Mouse (Mus musculus) heart, embryonic 11.5 days (tissue): ENCODE data around the gene Mmd. TPM values are rescaled to one million over a fixed set of nuclear protein-coding genes. Genes with fewer than 3 reads are reported as not detected.

Experiments used
- ATAC-seq: fragments of 200-750 bp; cut with Nextera tagmentation; replicated peaks from 2 replicates; pipeline ENCODE4 v1.8.0; 2017; ENCODE audit warnings: moderate library complexity; ENCODE audit not compliant: insufficient number of reproducible peaks, low FRiP score, low TSS enrichment
- H3K27ac ChIP-seq: fragments of 300-500 bp; sonication (generic); 2 replicates; pipeline ENCODE4 v1.5.1; 2014; ENCODE audit warnings: mild to moderate bottlenecking, low read depth, low read length
- H3K27me3 ChIP-seq: fragments of 300-500 bp; sonication (generic); 2 replicates; pipeline ENCODE4 v1.6.1; 2014; ENCODE audit warnings: mild to moderate bottlenecking, low read length, mixed read lengths; ENCODE audit not compliant: control insufficient read depth, insufficient read depth
- H3K36me3 ChIP-seq: fragments of 300-500 bp; sonication (generic); 2 replicates; pipeline ENCODE4 v1.6.1; 2014; ENCODE audit warnings: mild to moderate bottlenecking, low read length, moderate library complexity, mixed read lengths; ENCODE audit not compliant: control insufficient read depth, insufficient read depth
- H3K4me1 ChIP-seq: fragments of 300-500 bp; sonication (generic); 2 replicates; pipeline ENCODE4 v1.6.1; 2014; ENCODE audit warnings: low read length; ENCODE audit not compliant: control insufficient read depth, insufficient read depth
- H3K4me2 ChIP-seq: fragments of 300-500 bp; sonication (generic); 2 replicates; pipeline ENCODE4 v1.6.1; 2014; ENCODE audit warnings: mild to moderate bottlenecking, moderate library complexity
- H3K4me3 ChIP-seq: fragments of 300-500 bp; sonication (generic); 2 replicates; pipeline ENCODE4 v1.5.1; 2014; ENCODE audit warnings: low read depth, low read length
- H3K9ac ChIP-seq: fragments of 300-500 bp; sonication (generic); 2 replicates; pipeline ENCODE4 v1.6.1; 2014; ENCODE audit warnings: mild to moderate bottlenecking, low read depth, low read length, moderate library complexity
- H3K9me3 ChIP-seq: fragments of 300-500 bp; sonication (generic); replicated peaks from 2 replicates; pipeline ENCODE4 v1.6.1; 2016; ENCODE audit warnings: low read length; ENCODE audit not compliant: control insufficient read depth
- whole genome bisulfite sequencing: fragments of 180-500 bp; shearing (Covaris S2); extraction: QIAGEN DNeasy Blood & Tissue Kit; methylation state at CpG from one replicate; pipeline ENCODE4 v1.1.7; 2014; ENCODE audit not compliant: insufficient replicate concordance; 5-methylcytosine and 5-hydroxymethylcytosine counted together
- polyA plus RNA-seq: library from polyadenylated mRNA; unstranded; fragments of >200 nt; fragmentation: Nextera tagmentation; extraction: Ambion mirVana; gene quantifications from 2 replicates; pipeline ENCODE4 v1.2.1, GENCODE M21; 2014

Mmd gene
- polyA plus RNA-seq, 1 experiment from 2014 or later = 76.1 TPM

GRCm38 (mm10) chr11:90243300-90243699 lies 6.0 kb upstream of the Mmd start:
- no peaks in the 10 kb centered on the region for H3K9me3 ChIP-seq
- WGBS = 98% methylated on average over 2 of the region's 2 CpGs

GRCm38 (mm10) chr11:90245630-90246029 lies 3.6 kb upstream of the Mmd start:
- WGBS = 76% methylated on average over 6 of the region's 6 CpGs
- no peak for ATAC-seq
- Histone ChIP-seq H3K27me3 (no peaks in the 10 kb centered on the region), H3K4me2 (no peak overlapping the region), H3K4me1 (peaks cover 4% of the 10 kb centered on the region; the same call in 1 of the 2 replicates), H3K27ac (no peak overlapping the region), H3K36me3 (no peaks in the 10 kb centered on the region), H3K4me3 (no peak overlapping the region), H3K9ac (no peak overlapping the region), H3K9me3 (no peaks in the 10 kb centered on the region)

More at GRCm38 (mm10) chr11:90243300-90243699, 6.0 kb upstream of the Mmd start:
- no peaks in the 10 kb centered on the region for H3K36me3 ChIP-seq
- H3K4me3 ChIP-seq = no peak overlapping the region
- no peak overlapping the region for H3K9ac ChIP-seq
- no peaks in the 10 kb centered on the region for H3K27me3 ChIP-seq
- no peak overlapping the region for H3K27ac ChIP-seq
- no peak overlapping the region for H3K4me2 ChIP-seq
- ATAC-seq = no peak
- H3K4me1 ChIP-seq = peaks cover 3% of the 10 kb centered on the region; the same call in 1 of the 2 replicates

GRCm38 (mm10) chr11:90246676-90247075 lies 2.6 kb upstream of the Mmd start:
- 68% methylated on average over 4 of the region's 4 CpGs for WGBS
- H3K4me3 ChIP-seq = no peak overlapping the region
- peaks cover 5% of the 10 kb centered on the region; the same call in 1 of the 2 replicates for H3K4me1 ChIP-seq

GRCm38 (mm10) chr11:90247793-90248192 lies 1.5 kb upstream of the Mmd start:
- Histone ChIP-seq H3K4me1 (peaks cover 15% of the 10 kb centered on the region), H3K27me3 (no peaks in the 10 kb centered on the region), H3K4me3 (no peak overlapping the region), H3K4me2 (no peak overlapping the region), H3K9ac (no peak overlapping the region), H3K9me3 (no peaks in the 10 kb centered on the region), H3K36me3 (no peaks in the 10 kb centered on the region), H3K27ac (no peak overlapping the region)
- WGBS = 48% methylated on average over 4 of the region's 4 CpGs
- no peak for ATAC-seq

More at GRCm38 (mm10) chr11:90246676-90247075, 2.6 kb upstream of the Mmd start:
- no peak for ATAC-seq
- Histone ChIP-seq H3K4me2 (no peak overlapping the region), H3K27ac (no peak overlapping the region), H3K9me3 (no peaks in the 10 kb centered on the region), H3K9ac (no peak overlapping the region), H3K27me3 (no peaks in the 10 kb centered on the region), H3K36me3 (no peaks in the 10 kb centered on the region)

- H3K27ac ChIP-seq = peak overlapping the region; percentile 89
- H3K27me3 ChIP-seq = no peaks in the 10 kb centered on the region
- H3K4me3 ChIP-seq = peak overlapping the region; percentile 87
- 0% methylated on average over 22 of the region's 22 CpGs for WGBS
- peak overlapping the region; percentile 90 for H3K9ac ChIP-seq
- peak overlapping the region; percentile 81 for H3K4me2 ChIP-seq
- peaks cover 28% of the 10 kb centered on the region for H3K4me1 ChIP-seq
- H3K36me3 ChIP-seq = no peaks in the 10 kb centered on the region
- no peaks in the 10 kb centered on the region for H3K9me3 ChIP-seq
- peak; percentile 40 for ATAC-seq
These were observed 465 bp downstream of the Mmd start for GRCm38 (mm10) chr11:90249701-90250141.

DNA sequence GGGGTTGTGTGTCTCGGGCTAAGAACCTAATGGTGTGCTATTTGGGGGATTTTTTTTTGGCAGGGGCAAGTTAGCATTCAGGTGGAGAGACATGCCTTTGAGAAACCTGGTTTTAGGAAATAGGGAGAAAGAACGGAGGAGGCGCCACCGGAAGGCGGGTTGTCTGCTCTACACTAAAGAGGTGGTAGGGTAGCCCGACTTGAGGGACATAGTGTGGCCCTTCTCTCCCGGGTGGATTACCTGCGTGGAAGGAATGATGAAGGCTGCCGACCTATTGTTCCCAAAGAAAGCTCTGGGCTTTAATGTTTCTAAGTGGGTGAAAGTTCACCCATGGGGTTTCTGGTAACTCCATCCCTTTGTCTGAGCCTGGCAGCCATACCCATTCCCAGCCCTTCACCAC lies 933 bp downstream of the Mmd start:
- no peaks in the 10 kb centered on the region for H3K36me3 ChIP-seq
- peak overlapping the region; percentile 89 for H3K27ac ChIP-seq
- H3K9ac ChIP-seq = peak overlapping the region; percentile 90
- peak overlapping the region; percentile 87 for H3K4me3 ChIP-seq
- 1% methylated on average over 9 of the region's 9 CpGs for WGBS
- peak overlapping the region; percentile 81 for H3K4me2 ChIP-seq
- H3K9me3 ChIP-seq = no peaks in the 10 kb centered on the region
- no peak for ATAC-seq
- peaks cover 30% of the 10 kb centered on the region for H3K4me1 ChIP-seq
- no peaks in the 10 kb centered on the region for H3K27me3 ChIP-seq

DNA sequence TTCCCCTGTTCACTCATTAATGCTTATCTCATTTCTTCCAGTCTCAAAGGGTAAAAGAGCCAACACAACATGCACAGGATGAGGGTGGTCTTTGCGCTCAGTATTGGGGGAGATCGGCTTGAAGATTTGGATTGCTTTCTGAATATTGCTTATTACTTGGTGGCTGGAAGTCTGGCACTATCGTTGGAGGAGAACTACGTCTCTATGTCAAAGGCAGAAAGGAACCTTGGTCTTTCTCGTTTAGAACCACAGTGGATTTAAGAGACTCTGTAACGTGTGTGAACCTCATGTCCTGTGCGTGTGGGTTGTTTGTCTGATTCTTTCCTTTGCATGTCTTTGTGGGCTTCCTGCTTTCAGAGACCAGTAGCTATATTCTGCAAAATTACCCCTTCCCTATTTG lies 1.5 kb downstream of the Mmd start:
- H3K9me3 ChIP-seq = no peaks in the 10 kb centered on the region
- peaks cover 30% of the 10 kb centered on the region for H3K4me1 ChIP-seq
- peak overlapping the region; percentile 87 for H3K4me3 ChIP-seq
- H3K27me3 ChIP-seq = no peaks in the 10 kb centered on the region
- WGBS = 41% methylated on average over 7 of the region's 7 CpGs
- no peak for ATAC-seq
- H3K27ac ChIP-seq = peak overlapping the region; percentile 89
- peak overlapping the region; percentile 81 for H3K4me2 ChIP-seq
- H3K36me3 ChIP-seq = no peaks in the 10 kb centered on the region
- peak overlapping the region; percentile 90 for H3K9ac ChIP-seq

GRCm38 (mm10) chr11:90251923-90252322 lies 2.7 kb downstream of the Mmd start:
- Histone ChIP-seq H3K9me3 (no peaks in the 10 kb centered on the region), H3K27ac (peak overlapping the region; percentile 73), H3K4me3 (peak overlapping the region; percentile 87), H3K9ac (peak overlapping the region; percentile 62), H3K4me1 (peaks cover 42% of the 10 kb centered on the region), H3K36me3 (no peaks in the 10 kb centered on the region), H3K4me2 (peak overlapping the region; percentile 81), H3K27me3 (no peaks in the 10 kb centered on the region)
- no peak for ATAC-seq
- WGBS = 4% methylated on average over 2 of the region's 2 CpGs

- Histone ChIP-seq H3K4me3 (peak overlapping the region; percentile 87), H3K9ac (peak overlapping the region; percentile 62), H3K9me3 (no peaks in the 10 kb centered on the region), H3K36me3 (no peaks in the 10 kb centered on the region), H3K4me1 (peaks cover 46% of the 10 kb centered on the region), H3K4me2 (peak overlapping the region; percentile 81), H3K27me3 (no peaks in the 10 kb centered on the region), H3K27ac (peak overlapping the region; percentile 73)
- 39% methylated on average over 8 of the region's 8 CpGs for WGBS
- no peak for ATAC-seq
These were observed 3.1 kb downstream of the Mmd start for GRCm38 (mm10) chr11:90252366-90252765.
